Mouse (Mus musculus): ENCODE measurements around the gene Lcn12.

The Lcn12 gene

GRCm38 (mm10) chr2:25460135-25460534, 33.6 kb downstream of the Lcn12 start:
- peak; percentile 28 to 60 for DNase-seq

DNA sequence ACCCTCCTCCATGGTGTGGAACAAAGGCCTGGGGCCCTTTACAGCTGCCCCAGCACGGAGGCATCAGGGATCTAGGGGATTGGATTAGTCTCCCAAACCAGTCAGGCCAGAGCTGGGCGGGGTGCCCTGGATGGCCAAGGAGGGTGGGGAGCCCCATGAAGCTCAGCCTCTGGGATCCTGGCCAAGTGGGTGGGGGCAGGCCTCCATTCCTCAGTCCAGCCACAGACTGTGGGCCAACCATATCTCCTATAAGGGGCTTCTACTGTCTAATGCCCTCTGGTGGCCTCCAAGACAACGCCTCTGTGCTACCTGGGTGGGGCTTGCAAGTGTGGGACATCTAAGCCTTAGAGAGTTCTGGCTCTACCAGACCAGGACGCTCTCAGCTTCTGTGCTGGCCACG, 34.8 kb downstream of the Lcn12 start:
- DNase-seq: peak; percentile 31 to 61

DNA sequence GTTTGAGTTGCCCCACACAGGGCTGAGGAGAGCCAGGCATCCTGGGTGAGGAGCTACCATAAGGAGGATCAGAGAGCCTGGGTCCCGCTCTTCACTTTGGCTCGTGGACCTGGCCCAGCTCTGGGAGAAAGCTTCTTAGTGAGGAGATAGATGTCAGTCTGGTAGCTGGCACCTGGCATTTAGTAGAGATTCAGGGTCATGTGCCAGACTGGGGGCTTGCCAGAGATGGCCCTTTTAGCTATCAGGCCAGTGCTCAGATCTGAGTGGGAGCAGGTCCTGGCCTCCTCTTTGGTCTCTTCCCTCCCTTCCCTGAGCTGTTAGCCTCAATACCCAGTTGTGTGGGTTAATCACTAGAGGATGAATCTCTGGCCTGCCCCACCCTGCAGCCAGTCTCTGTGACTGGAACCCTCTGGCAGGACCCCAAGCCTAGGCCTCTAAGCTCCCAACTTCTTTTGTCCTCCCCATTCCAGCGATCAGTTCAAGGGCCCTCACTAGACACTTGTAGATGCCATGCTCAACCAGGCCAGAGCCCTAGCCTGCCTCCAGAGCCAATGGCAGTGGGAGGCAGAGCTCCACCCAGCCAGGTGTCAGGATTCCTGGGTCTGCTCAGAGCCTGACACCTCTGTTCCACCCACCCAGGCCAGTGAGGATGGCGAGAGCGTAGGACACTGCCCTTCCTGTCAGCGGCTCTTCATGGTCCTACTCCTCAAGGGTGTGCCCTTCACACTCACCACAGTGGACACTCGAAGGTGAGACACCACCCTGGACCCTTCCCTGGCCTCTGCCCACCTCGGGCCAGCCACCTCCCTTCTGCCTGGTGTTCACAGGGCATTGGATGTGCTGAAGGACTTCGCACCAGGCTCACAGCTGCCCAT, 36.5 kb downstream of the Lcn12 start:
- DNase-seq: no peak

DNA sequence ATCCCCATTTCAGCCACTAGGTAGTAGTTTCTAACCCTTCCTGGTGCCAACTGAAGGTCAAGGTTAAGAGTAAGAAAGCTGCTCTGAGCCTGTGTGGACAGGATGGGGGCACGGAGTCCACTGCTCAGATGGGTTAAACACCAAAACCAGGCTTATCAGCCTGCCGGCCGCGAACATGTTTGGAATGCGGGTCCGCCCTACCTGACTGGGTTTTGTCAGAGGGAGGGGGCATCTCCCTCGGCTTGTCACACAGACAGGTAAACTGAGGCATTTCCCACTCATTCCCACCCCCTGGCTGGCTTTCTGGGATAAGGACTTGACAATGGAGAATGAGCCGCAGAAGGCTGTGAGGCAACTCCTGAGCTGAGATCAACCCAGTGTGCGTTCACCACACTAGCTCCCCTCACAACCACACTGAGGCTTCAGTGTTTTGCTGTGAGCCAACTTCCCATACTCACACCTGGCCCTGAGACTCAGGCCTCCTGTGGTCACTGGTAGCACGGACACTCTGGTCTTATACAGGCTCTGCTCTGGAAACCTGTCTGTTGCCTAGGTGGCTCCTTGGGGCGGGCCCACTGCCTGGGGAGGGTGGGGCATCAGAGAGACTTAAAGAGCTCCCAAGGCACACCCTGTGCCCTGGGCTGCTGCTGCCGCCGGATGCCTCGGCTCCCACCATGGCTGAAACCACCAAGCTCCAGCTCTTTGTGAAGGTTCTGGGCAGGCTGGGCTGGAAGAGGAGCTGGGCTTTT, 37.3 kb downstream of the Lcn12 start, which contains the start of gene Clic3:
TSS of gene Clic3 (plus strand) at position 634 of the 749 bp plus-strand sequence.
- peak in 1 of 2 experiments; percentile 22 for DNase-seq

- no peak for DNase-seq
Measured at GRCm38 (mm10) chr2:25452951-25453350, 40.8 kb downstream of the Lcn12 start.

- DNase-seq: peak in 1 of 2 experiments; percentile 61
Measured at GRCm38 (mm10) chr2:25450853-25451647, 42.7 kb downstream of the Lcn12 start.

- DNase-seq: no peak
Measured at GRCm38 (mm10) chr2:25442682-25443081, 51.0 kb downstream of the Lcn12 start.

DNA sequence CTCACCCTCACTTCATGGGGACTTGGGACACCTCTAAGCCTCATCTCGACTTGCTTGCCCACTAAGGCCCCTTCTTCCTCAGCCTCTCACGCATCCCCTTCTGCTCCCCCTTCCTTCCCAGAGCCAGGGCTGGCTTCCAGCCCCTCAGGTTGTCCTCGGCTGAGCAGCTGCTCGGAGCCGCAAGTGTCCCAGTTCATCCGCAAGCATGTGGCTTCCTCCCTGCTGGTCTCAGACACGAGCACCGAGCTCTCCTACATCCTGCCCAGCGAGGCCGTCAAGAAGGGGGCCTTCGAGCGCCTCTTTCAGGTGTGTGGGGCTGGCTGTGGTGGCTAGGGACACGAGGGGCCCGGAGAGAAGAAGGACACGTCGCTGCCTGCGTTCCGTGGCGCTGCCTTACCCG, 52.6 kb downstream of the Lcn12 start:
- no peak for DNase-seq

Measured in kidney, postnatal 25 days (tissue).